In the genomic region with DNA sequence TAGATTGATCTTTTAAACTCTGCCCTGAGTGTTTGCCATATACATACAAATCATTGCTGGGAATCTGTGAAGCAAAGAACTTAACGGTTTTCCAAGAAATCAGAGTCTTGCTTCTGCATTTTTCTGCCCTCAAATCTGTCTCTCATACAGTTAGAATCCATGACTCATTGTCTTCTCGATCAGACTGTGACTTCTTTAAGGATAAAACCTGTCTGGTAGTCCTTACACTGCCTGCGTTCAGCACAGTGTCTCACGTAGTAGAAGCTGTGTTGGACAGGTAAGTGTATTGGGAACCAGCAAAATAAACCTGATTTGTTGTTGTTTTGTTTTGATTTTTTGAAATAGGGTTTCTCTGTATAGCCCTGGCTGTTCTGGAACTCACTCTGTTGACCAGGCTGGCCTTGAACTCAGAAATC, we compare ENCODE assay signal across 8 mouse cellular contexts. TPM values are rescaled to one million over a fixed set of nuclear protein-coding genes. Genes with fewer than 3 reads are reported as not detected.
DNase-seq lines count a peak whose midpoint lies in the region; ATAC-seq and TF ChIP-seq lines count a peak whose summit lies in the region.

No protein-coding gene starts in this region.

- H3K27me3 ChIP-seq in cerebellum, adult 2 months (ENCODE audit: control insufficient read depth, insufficient read depth, low read length), result no peaks in the 10 kb centered on the region
- no peaks in the 10 kb centered on the region for H3K27me3 ChIP-seq in testis, adult 2 months (ENCODE audit: control insufficient read depth, insufficient read depth, low read length)
- H3K27me3 ChIP-seq in intestine, postnatal 0 days (replicated peaks; ENCODE audit: control insufficient read depth, insufficient read depth, low read length), result no peaks in the 10 kb centered on the region

- peak overlapping the region; percentile 66 for H3K4me2 ChIP-seq in intestine, postnatal 0 days (replicated peaks; ENCODE audit: low read depth)

- H3K9me3 ChIP-seq in intestine, postnatal 0 days (ENCODE audit: control insufficient read depth), result no peaks in the 10 kb centered on the region

- peaks cover 4% of the 10 kb centered on the region; the same call in 1 of the 2 replicates for H3K4me1 ChIP-seq in cerebellum, adult 2 months (ENCODE audit: control insufficient read depth, insufficient read depth, low read length)
- H3K4me1 ChIP-seq in testis, adult 2 months (ENCODE audit: control insufficient read depth, insufficient read depth, low read length), result peaks cover 2% of the 10 kb centered on the region; the same call in 1 of the 2 replicates
- H3K4me1 ChIP-seq in intestine, postnatal 0 days (replicated peaks; ENCODE audit: control insufficient read depth, insufficient read depth, low read length), result 0 out of 2 replicates have a peak, but pooled peaks cover 2% of the 10 kb centered on the region
- no peaks in the 10 kb centered on the region for H3K4me1 ChIP-seq in olfactory bulb, adult 2 months (ENCODE audit: control insufficient read depth, insufficient read depth, low read length)

- peak overlapping the region; percentile 98 for H3K4me3 ChIP-seq in cerebellum, adult 2 months (replicated peaks; ENCODE audit: insufficient read depth, low read depth, low read length)
- H3K4me3 ChIP-seq in testis, adult 2 months (ENCODE audit: control insufficient read depth, low read depth, low read length), result peak overlapping the region; percentile 100
- H3K4me3 ChIP-seq in intestine, postnatal 0 days (ENCODE audit: low read depth, low read length), result peak overlapping the region; percentile 82
- H3K4me3 ChIP-seq in olfactory bulb, adult 2 months (ENCODE audit: insufficient read depth, low read depth, low read length), result peak overlapping the region; percentile 89

- ATAC-seq in intestine, postnatal 0 days, result peak; percentile 6; the same call in 1 of the 2 replicates

- no peak for TF ChIP-seq CTCF in cerebellum, adult 2 months (IDR thresholded peaks at IDR 0.05; ENCODE audit: borderline replicate concordance, insufficient read depth, low read depth, low read length)
- TF ChIP-seq CTCF in testis, adult 2 months (IDR thresholded peaks at IDR 0.05; ENCODE audit: control insufficient read depth, insufficient read depth, insufficient replicate concordance, low read depth, low read length), result no peak
- TF ChIP-seq CTCF in intestine, postnatal 0 days (IDR thresholded peaks at IDR 0.05; ENCODE audit: low read depth), result no peak
- TF ChIP-seq CTCF in olfactory bulb, adult 2 months (IDR thresholded peaks at IDR 0.05; ENCODE audit: insufficient read depth, low read depth, low read length), result no peak

- WGBS in cerebellum, adult 2 months, result 37% methylated on average over 4 of the region's 4 CpGs
- 38% methylated on average over 4 of the region's 4 CpGs for WGBS in intestine, postnatal 0 days
- 32% methylated on average over 4 of the region's 4 CpGs for WGBS in olfactory bulb, adult 2 months

- TF ChIP-seq POLR2A in cerebellum, adult 2 months (IDR thresholded peaks at IDR 0.05; ENCODE audit: borderline replicate concordance, insufficient read depth, low read length), result no peak
- TF ChIP-seq POLR2A in testis, adult 2 months (IDR thresholded peaks at IDR 0.05; ENCODE audit: control insufficient read depth, low read depth, low read length), result no peak
- no peak for TF ChIP-seq POLR2A in olfactory bulb, adult 2 months (IDR thresholded peaks at IDR 0.05; ENCODE audit: insufficient read depth, low read depth, low read length)

- peak overlapping the region; percentile 77; the same call in 1 of the 2 replicates for H3K27ac ChIP-seq in cerebellum, adult 2 months (ENCODE audit: insufficient read depth, low read length)
- H3K27ac ChIP-seq in testis, adult 2 months (ENCODE audit: control insufficient read depth, insufficient read depth, low read depth, low read length), result peak overlapping the region; percentile 96
- peak overlapping the region; percentile 82 for H3K27ac ChIP-seq in intestine, postnatal 0 days (ENCODE audit: low read depth, low read length)
- H3K27ac ChIP-seq in olfactory bulb, adult 2 months (ENCODE audit: insufficient read depth, low read depth, low read length), result no peak overlapping the region; the same call in 1 of the 2 replicates

- H3K36me3 ChIP-seq in testis, adult 2 months (ENCODE audit: control insufficient read depth, insufficient read depth, low read length), result no peaks in the 10 kb centered on the region
- no peaks in the 10 kb centered on the region for H3K36me3 ChIP-seq in intestine, postnatal 0 days (ENCODE audit: control insufficient read depth, insufficient read depth)

- peak overlapping the region; percentile 93 for H3K9ac ChIP-seq in intestine, postnatal 0 days (ENCODE audit: low read depth, low read length)

- no peak for DNase-seq in cerebellum, adult 2 months
- DNase-seq in cerebellum, adult 11-12 months, result no peak
- no peak for DNase-seq in testis, postnatal 10 days (ENCODE audit: low spot score)
- no peak for DNase-seq in cerebellum, postnatal 25 days
- DNase-seq in cerebellum, postnatal 4 days (ENCODE audit: low spot score in 2 of 2), result no peak

RNA-seq across cellular contexts. Expression of gene Mysm1, which starts 0.6 kb away (rescaled TPM):
- 17.7 and 19.6 TPM in 2 replicates for polyA plus RNA-seq in cerebellum, adult 2 months (2012; rRNA removed)
- 2.3 and 3.3 TPM in 2 replicates for polyA plus RNA-seq in testis, adult 2 months (2012; rRNA removed)
- 10.5 and 13.2 TPM in 2 replicates for polyA plus RNA-seq in intestine, postnatal 0 days (2015; fragmentation: Nextera tagmentation; extraction: Ambion mirVana)
- 80.6 TPM in 1 of 2 replicates, not detected in the other for polyA plus RNA-seq in olfactory bulb, adult 2 months (2012; ENCODE audit: insufficient read depth, insufficient read length, low replicate concordance, missing spikeins)

RNA-seq across cellular contexts. Expression of gene Eqtn, which starts 50.9 kb away (rescaled TPM):
- polyA plus RNA-seq in cerebellum, adult 2 months (2012; rRNA removed), result 1.7 and 1.8 TPM in 2 replicates
- polyA plus RNA-seq in testis, adult 2 months (2012; rRNA removed), result 54.0 and 80.7 TPM in 2 replicates
- not detected in 2 replicates for polyA plus RNA-seq in intestine, postnatal 0 days (2015; fragmentation: Nextera tagmentation; extraction: Ambion mirVana)
- not detected in 2 replicates for polyA plus RNA-seq in olfactory bulb, adult 2 months (2012; ENCODE audit: insufficient read depth, insufficient read length, low replicate concordance, missing spikeins)

Comparison
In these comparisons a context has a peak if more than half of its experiments do, and no peak if none do; other contexts are left out.
1. RNA of gene Eqtn, which starts 50.9 kb away (polyA plus RNA-seq): 54.0 to 80.7 TPM in testis, adult 2 months; 1.7 to 1.8 TPM in cerebellum, adult 2 months, not detected in intestine, postnatal 0 days and not detected in olfactory bulb, adult 2 months; every median in the first group is over 10 times any median in the second.
2. Peak in every context shown above with its lines, with median percentiles within 50 percentile points of each other: H3K4me3 ChIP-seq.